Mouse (Mus musculus): Measurements from ENCODE around the gene Zfp719. TPM values are rescaled to one million over a fixed set of nuclear protein-coding genes. Genes with fewer than 3 reads are reported as not detected.

Zfp719 gene
- polyA plus RNA-seq (2015; fragmentation: Nextera tagmentation; extraction: Ambion mirVana): 13.8 and 14.1 TPM in 2 replicates

- peak; percentile 98 for ATAC-seq (ENCODE audit: low FRiP score, low TSS enrichment)
- Histone ChIP-seq H3K27ac (ENCODE audit: low read length) (peak within 1 kb of the TSS; percentile 82), H3K9me3 (ENCODE audit: low read length) (no peaks in the 10 kb centered on the region), H3K9ac (replicated peaks; ENCODE audit: low read length) (peak within 1 kb of the TSS; percentile 68), H3K36me3 (ENCODE audit: insufficient read depth, low read length) (peaks cover 15% of the 10 kb centered on the region), H3K4me1 (ENCODE audit: insufficient read depth, low read length) (peaks cover 16% of the 10 kb centered on the region), H3K4me2 (replicated peaks; ENCODE audit: low read depth, low read length) (peak within 1 kb of the TSS; percentile 58), H3K4me3 (ENCODE audit: low read length) (peak within 1 kb of the TSS; percentile 60), H3K27me3 (ENCODE audit: insufficient read depth, low read length) (no peaks in the 10 kb centered on the region)
- WGBS: under 1% methylated on average over 37 of the region's 37 CpGs
Observed at GRCm38 (mm10) chr7:43579440-43580171, at the start of gene Zfp719. Gene Zfp719, plus strand, starts transcription at chr7:43579610.

- Histone ChIP-seq H3K4me1 (ENCODE audit: insufficient read depth, low read length) (no peaks in the 10 kb centered on the region), H3K9me3 (ENCODE audit: low read length) (no peaks in the 10 kb centered on the region), H3K9ac (replicated peaks; ENCODE audit: low read length) (no peak overlapping the region), H3K27ac (ENCODE audit: low read length) (no peak overlapping the region), H3K36me3 (ENCODE audit: insufficient read depth, low read length) (no peaks in the 10 kb centered on the region), H3K4me3 (ENCODE audit: low read length) (no peak overlapping the region), H3K27me3 (ENCODE audit: insufficient read depth, low read length) (no peaks in the 10 kb centered on the region), H3K4me2 (replicated peaks; ENCODE audit: low read depth, low read length) (no peak overlapping the region)
- no peak for ATAC-seq (ENCODE audit: low FRiP score, low TSS enrichment)
- whole genome bisulfite sequencing: 63% methylated on average over 8 of the region's 8 CpGs
Observed at GRCm38 (mm10) chr7:43530216-43530785, 49.1 kb upstream of the Zfp719 start.

- no peaks in the 10 kb centered on the region for H3K9me3 ChIP-seq (ENCODE audit: low read length)
- WGBS: 85% methylated on average over 9 of the region's 9 CpGs
- H3K27me3 ChIP-seq (ENCODE audit: insufficient read depth, low read length): no peaks in the 10 kb centered on the region
- H3K27ac ChIP-seq (ENCODE audit: low read length): no peak overlapping the region
- no peak overlapping the region for H3K9ac ChIP-seq (replicated peaks; ENCODE audit: low read length)
- no peak for ATAC-seq (ENCODE audit: low FRiP score, low TSS enrichment)
- no peaks in the 10 kb centered on the region for H3K36me3 ChIP-seq (ENCODE audit: insufficient read depth, low read length)
- no peak overlapping the region for H3K4me3 ChIP-seq (ENCODE audit: low read length)
- H3K4me1 ChIP-seq (ENCODE audit: insufficient read depth, low read length): no peaks in the 10 kb centered on the region
- no peak overlapping the region for H3K4me2 ChIP-seq (replicated peaks; ENCODE audit: low read depth, low read length)
Observed at GRCm38 (mm10) chr7:43532936-43533505, 46.4 kb upstream of the Zfp719 start.

DNA sequence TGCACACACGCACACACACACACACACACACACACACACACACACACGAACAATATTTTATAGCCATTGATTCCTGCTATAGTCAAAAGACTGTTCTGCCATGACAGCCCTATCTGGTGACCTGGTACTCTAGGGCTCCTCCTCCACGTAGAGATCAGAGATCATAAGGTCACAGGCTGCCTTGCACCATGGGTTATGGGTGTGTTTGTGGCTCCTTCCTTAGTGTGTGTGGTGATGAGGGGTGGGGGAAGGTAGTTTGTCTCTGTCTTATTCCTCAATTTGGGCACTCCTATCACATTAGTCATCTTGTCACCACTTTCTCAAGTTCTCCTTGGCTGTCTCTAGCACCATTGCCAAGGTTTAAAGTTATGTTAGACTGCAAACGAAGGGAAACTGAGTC, 40.9 kb upstream of the Zfp719 start:
- no peak overlapping the region for H3K4me3 ChIP-seq (ENCODE audit: low read length)
- no peak overlapping the region for H3K27ac ChIP-seq (ENCODE audit: low read length)
- H3K9ac ChIP-seq (replicated peaks; ENCODE audit: low read length): no peak overlapping the region
- 71% methylated on average over 4 of the region's 4 CpGs for WGBS
- no peaks in the 10 kb centered on the region for H3K4me1 ChIP-seq (ENCODE audit: insufficient read depth, low read length)
- H3K36me3 ChIP-seq (ENCODE audit: insufficient read depth, low read length): no peaks in the 10 kb centered on the region
- no peak overlapping the region for H3K4me2 ChIP-seq (replicated peaks; ENCODE audit: low read depth, low read length)
- ATAC-seq (ENCODE audit: low FRiP score, low TSS enrichment): no peak
- no peaks in the 10 kb centered on the region for H3K27me3 ChIP-seq (ENCODE audit: insufficient read depth, low read length)
- no peaks in the 10 kb centered on the region for H3K9me3 ChIP-seq (ENCODE audit: low read length)

- no peak for ATAC-seq (ENCODE audit: low FRiP score, low TSS enrichment)
- Histone ChIP-seq H3K9me3 (ENCODE audit: low read length) (no peaks in the 10 kb centered on the region), H3K9ac (replicated peaks; ENCODE audit: low read length) (no peak within 1 kb of the TSS), H3K4me3 (ENCODE audit: low read length) (no peak within 1 kb of the TSS), H3K4me2 (replicated peaks; ENCODE audit: low read depth, low read length) (no peak within 1 kb of the TSS), H3K27ac (ENCODE audit: low read length) (no peak within 1 kb of the TSS), H3K36me3 (ENCODE audit: insufficient read depth, low read length) (no peaks in the 10 kb centered on the region), H3K4me1 (ENCODE audit: insufficient read depth, low read length) (no peaks in the 10 kb centered on the region), H3K27me3 (ENCODE audit: insufficient read depth, low read length) (no peaks in the 10 kb centered on the region)
- WGBS: 77% methylated on average over 7 of the region's 7 CpGs
Observed at GRCm38 (mm10) chr7:43544225-43544977, 35.0 kb upstream of the Zfp719 start, which contains the start of gene Cd33. Gene Cd33, minus strand, starts transcription at chr7:43544428.

DNA sequence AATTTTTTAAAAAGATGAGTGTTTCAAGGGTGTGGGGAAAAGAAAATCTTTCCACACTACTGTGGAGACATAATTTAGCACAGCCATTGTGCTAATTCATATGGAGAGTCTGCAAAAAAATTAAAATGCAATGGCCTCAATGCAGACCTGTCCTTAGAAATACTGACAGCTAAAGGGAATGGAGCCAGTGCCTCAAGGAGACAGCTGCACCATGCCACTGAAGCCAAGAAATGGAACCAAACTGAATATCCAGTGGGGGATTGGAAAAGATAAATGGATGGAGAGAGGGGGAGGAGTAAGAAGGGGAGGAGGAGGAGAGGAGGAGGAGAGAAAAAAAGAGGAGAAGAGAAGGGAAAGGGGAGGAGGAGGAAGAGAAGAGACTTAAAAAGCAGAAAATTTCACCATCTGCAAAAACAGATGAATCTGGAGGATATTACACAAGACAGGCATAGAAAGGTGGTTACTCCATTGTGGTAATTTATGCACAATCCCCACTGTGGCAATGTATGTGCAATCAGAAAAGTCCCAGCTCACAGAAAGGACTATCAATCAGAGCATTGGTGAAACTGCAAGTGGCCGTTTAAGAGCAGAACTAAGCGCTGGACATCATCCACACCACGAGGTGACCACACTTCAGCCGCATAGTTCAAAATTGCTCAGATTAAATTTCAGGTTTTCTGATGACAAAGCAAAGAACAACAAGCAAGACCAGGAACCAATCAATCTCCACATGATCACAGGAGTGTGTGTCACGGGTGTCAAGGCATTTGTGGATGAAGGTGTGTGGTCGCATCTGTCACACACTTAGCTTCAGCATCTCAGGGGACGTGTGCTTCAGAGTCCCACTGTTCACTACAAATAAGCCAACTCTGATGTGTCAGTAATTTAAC, 33.5 kb upstream of the Zfp719 start:
- H3K9me3 ChIP-seq (ENCODE audit: low read length): no peaks in the 10 kb centered on the region
- no peaks in the 10 kb centered on the region for H3K36me3 ChIP-seq (ENCODE audit: insufficient read depth, low read length)
- ATAC-seq (ENCODE audit: low FRiP score, low TSS enrichment): no peak
- no peaks in the 10 kb centered on the region for H3K27me3 ChIP-seq (ENCODE audit: insufficient read depth, low read length)
- H3K27ac ChIP-seq (ENCODE audit: low read length): no peak overlapping the region
- 50% methylated on average over 7 of the region's 7 CpGs for WGBS
- no peak overlapping the region for H3K4me3 ChIP-seq (ENCODE audit: low read length)
- H3K9ac ChIP-seq (replicated peaks; ENCODE audit: low read length): no peak overlapping the region
- H3K4me2 ChIP-seq (replicated peaks; ENCODE audit: low read depth, low read length): no peak overlapping the region
- H3K4me1 ChIP-seq (ENCODE audit: insufficient read depth, low read length): no peaks in the 10 kb centered on the region

DNA sequence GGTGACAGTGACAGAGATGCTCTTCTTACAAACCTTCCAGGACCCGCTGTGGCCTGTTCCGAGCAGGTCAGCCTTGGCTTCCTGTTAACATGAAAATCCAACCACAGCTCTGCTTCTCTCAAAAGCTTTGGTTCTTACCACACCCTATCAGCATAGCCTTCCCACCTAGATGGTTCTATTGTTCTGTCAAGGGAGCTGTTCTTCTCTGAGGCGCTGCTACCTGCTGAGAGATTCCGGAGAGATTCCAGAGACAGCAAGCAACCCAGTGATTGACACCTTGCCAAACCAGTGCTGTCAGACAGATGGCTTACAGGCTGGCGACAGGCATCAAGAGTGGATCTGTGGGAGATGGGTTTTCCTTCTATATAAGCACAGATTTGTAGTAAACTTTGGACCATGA, 31.7 kb upstream of the Zfp719 start:
- Histone ChIP-seq H3K9ac (replicated peaks; ENCODE audit: low read length) (no peak overlapping the region), H3K4me3 (ENCODE audit: low read length) (no peak overlapping the region), H3K4me1 (ENCODE audit: insufficient read depth, low read length) (no peaks in the 10 kb centered on the region), H3K9me3 (ENCODE audit: low read length) (no peaks in the 10 kb centered on the region), H3K27ac (ENCODE audit: low read length) (no peak overlapping the region), H3K4me2 (replicated peaks; ENCODE audit: low read depth, low read length) (no peak overlapping the region), H3K36me3 (ENCODE audit: insufficient read depth, low read length) (no peaks in the 10 kb centered on the region), H3K27me3 (ENCODE audit: insufficient read depth, low read length) (no peaks in the 10 kb centered on the region)
- ATAC-seq (ENCODE audit: low FRiP score, low TSS enrichment): no peak
- WGBS: 57% methylated on average over 5 of the region's 5 CpGs

GRCm38 (mm10) chr7:43548206-43548605, 31.2 kb upstream of the Zfp719 start:
- H3K4me2 ChIP-seq (replicated peaks; ENCODE audit: low read depth, low read length): no peak overlapping the region
- ATAC-seq (ENCODE audit: low FRiP score, low TSS enrichment): no peak
- no peak overlapping the region for H3K27ac ChIP-seq (ENCODE audit: low read length)
- no peaks in the 10 kb centered on the region for H3K9me3 ChIP-seq (ENCODE audit: low read length)
- H3K4me3 ChIP-seq (ENCODE audit: low read length): no peak overlapping the region
- WGBS: 78% methylated on average over 4 of the region's 4 CpGs
- H3K36me3 ChIP-seq (ENCODE audit: insufficient read depth, low read length): no peaks in the 10 kb centered on the region
- H3K4me1 ChIP-seq (ENCODE audit: insufficient read depth, low read length): no peaks in the 10 kb centered on the region
- no peaks in the 10 kb centered on the region for H3K27me3 ChIP-seq (ENCODE audit: insufficient read depth, low read length)
- H3K9ac ChIP-seq (replicated peaks; ENCODE audit: low read length): no peak overlapping the region

DNA sequence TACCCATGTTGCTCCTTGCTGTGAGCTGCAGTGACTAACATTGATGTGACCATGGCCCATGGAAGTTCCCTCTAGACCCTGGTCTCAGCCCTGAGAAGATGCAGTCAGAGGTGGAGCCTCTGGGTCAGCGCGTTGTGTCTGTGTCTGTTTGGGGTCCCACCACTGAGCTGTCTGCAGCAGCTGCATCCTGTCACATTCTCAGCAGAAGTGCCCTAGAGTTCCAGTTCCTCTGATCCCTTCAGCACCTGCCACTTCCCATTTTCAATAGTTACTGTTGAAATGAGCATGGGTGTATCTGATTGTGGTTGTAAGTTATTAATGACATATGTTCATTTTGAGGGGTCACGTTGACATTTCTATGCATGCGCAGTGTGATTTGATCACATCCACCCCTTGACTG, 26.3 kb upstream of the Zfp719 start:
- H3K27me3 ChIP-seq (ENCODE audit: insufficient read depth, low read length): no peaks in the 10 kb centered on the region
- 66% methylated on average over 4 of the region's 4 CpGs for WGBS
- H3K27ac ChIP-seq (ENCODE audit: low read length): no peak overlapping the region

More for the DNA sequence above, 26.3 kb upstream of the Zfp719 start:
- Histone ChIP-seq H3K4me2 (replicated peaks; ENCODE audit: low read depth, low read length) (no peak overlapping the region), H3K36me3 (ENCODE audit: insufficient read depth, low read length) (no peaks in the 10 kb centered on the region), H3K4me1 (ENCODE audit: insufficient read depth, low read length) (no peaks in the 10 kb centered on the region), H3K9me3 (ENCODE audit: low read length) (no peaks in the 10 kb centered on the region), H3K9ac (replicated peaks; ENCODE audit: low read length) (no peak overlapping the region), H3K4me3 (ENCODE audit: low read length) (no peak overlapping the region)
- ATAC-seq (ENCODE audit: low FRiP score, low TSS enrichment): no peak

Data from kidney, embryonic 16.5 days (tissue).